Mouse (Mus musculus): ENCODE measurements around the gene Myog. TPM values are rescaled to one million over a fixed set of nuclear protein-coding genes. Genes with fewer than 3 reads are reported as not detected.

The Myog gene
- total and polyA plus RNA-seq, 3 experiments, result not detected

GRCm38 (mm10) chr1:134333371-134334110, 43.8 kb downstream of the Myog start:
- TF ChIP-seq POLR2AphosphoS5 (IDR thresholded peaks at IDR 0.05; ENCODE audit: insufficient replicate concordance, low read depth, low read length) (no peak), GATA2 (IDR thresholded peaks at IDR 0.05; ENCODE audit: borderline replicate concordance, low read depth, low read length) (no peak), CTCF (IDR thresholded peaks at IDR 0.05; ENCODE audit: low read depth, low read length) (no peak), GATA1 (IDR thresholded peaks at IDR 0.05; ENCODE audit: borderline replicate concordance, low read length) (no peak), TAL1 (conservative IDR thresholded peaks at IDR 0.05; ENCODE audit: low read depth, low read length) (no peak)

GRCm38 (mm10) chr1:134334111-134334827, 44.5 kb downstream of the Myog start:
- Histone ChIP-seq H3K36me3 (replicated peaks) (no peaks in the 10 kb centered on the region), H3K27me3 (ENCODE audit: insufficient read depth, low read length) (peaks cover 46% of the 10 kb centered on the region), H3K4me1 (ENCODE audit: insufficient read depth, low read depth, low read length) (peaks cover 11% of the 10 kb centered on the region), H3K4me3 (ENCODE audit: low read depth, low read length) (no peak overlapping the region), H3K9me3 (replicated peaks) (no peaks in the 10 kb centered on the region)
- DNase-seq (ENCODE audit: low spot score) (no peak), ATAC-seq (ENCODE audit: extremely low read depth, insufficient number of reproducible peaks, low FRiP score, poor library complexity, severe bottlenecking) (no peak)
- TF ChIP-seq GATA2 (IDR thresholded peaks at IDR 0.05; ENCODE audit: borderline replicate concordance, low read depth, low read length) (no peak), CTCF (IDR thresholded peaks at IDR 0.05; ENCODE audit: low read depth, low read length) (no peak), POLR2AphosphoS5 (IDR thresholded peaks at IDR 0.05; ENCODE audit: insufficient replicate concordance, low read depth, low read length) (no peak), TAL1 (conservative IDR thresholded peaks at IDR 0.05; ENCODE audit: low read depth, low read length) (no peak), GATA1 (IDR thresholded peaks at IDR 0.05; ENCODE audit: borderline replicate concordance, low read length) (no peak)

More at GRCm38 (mm10) chr1:134333371-134334110, 43.8 kb downstream of the Myog start:
- DNase-seq (ENCODE audit: low spot score) (no peak), ATAC-seq (ENCODE audit: extremely low read depth, insufficient number of reproducible peaks, low FRiP score, poor library complexity, severe bottlenecking) (no peak)
- Histone ChIP-seq H3K36me3 (replicated peaks) (no peaks in the 10 kb centered on the region), H3K27me3 (ENCODE audit: insufficient read depth, low read length) (peaks cover 53% of the 10 kb centered on the region), H3K4me3 (ENCODE audit: low read depth, low read length) (no peak overlapping the region), H3K4me1 (ENCODE audit: insufficient read depth, low read depth, low read length) (peaks cover 11% of the 10 kb centered on the region), H3K9me3 (replicated peaks) (no peaks in the 10 kb centered on the region)

- ATAC-seq (ENCODE audit: extremely low read depth, insufficient number of reproducible peaks, low FRiP score, poor library complexity, severe bottlenecking) (no peak), DNase-seq (ENCODE audit: low spot score) (no peak)
- TF ChIP-seq GATA1 (IDR thresholded peaks at IDR 0.05; ENCODE audit: borderline replicate concordance, low read length) (no peak), TAL1 (conservative IDR thresholded peaks at IDR 0.05; ENCODE audit: low read depth, low read length) (no peak), POLR2AphosphoS5 (IDR thresholded peaks at IDR 0.05; ENCODE audit: insufficient replicate concordance, low read depth, low read length) (no peak), CTCF (IDR thresholded peaks at IDR 0.05; ENCODE audit: low read depth, low read length) (no peak), GATA2 (IDR thresholded peaks at IDR 0.05; ENCODE audit: borderline replicate concordance, low read depth, low read length) (no peak)
- Histone ChIP-seq H3K4me1 (ENCODE audit: insufficient read depth, low read depth, low read length) (peaks cover 11% of the 10 kb centered on the region), H3K27me3 (ENCODE audit: insufficient read depth, low read length) (peaks cover 39% of the 10 kb centered on the region), H3K4me3 (ENCODE audit: low read depth, low read length) (no peak overlapping the region), H3K9me3 (replicated peaks) (no peaks in the 10 kb centered on the region), H3K36me3 (replicated peaks) (no peaks in the 10 kb centered on the region)
These were observed 45.6 kb downstream of the Myog start for GRCm38 (mm10) chr1:134335211-134335923.

DNA sequence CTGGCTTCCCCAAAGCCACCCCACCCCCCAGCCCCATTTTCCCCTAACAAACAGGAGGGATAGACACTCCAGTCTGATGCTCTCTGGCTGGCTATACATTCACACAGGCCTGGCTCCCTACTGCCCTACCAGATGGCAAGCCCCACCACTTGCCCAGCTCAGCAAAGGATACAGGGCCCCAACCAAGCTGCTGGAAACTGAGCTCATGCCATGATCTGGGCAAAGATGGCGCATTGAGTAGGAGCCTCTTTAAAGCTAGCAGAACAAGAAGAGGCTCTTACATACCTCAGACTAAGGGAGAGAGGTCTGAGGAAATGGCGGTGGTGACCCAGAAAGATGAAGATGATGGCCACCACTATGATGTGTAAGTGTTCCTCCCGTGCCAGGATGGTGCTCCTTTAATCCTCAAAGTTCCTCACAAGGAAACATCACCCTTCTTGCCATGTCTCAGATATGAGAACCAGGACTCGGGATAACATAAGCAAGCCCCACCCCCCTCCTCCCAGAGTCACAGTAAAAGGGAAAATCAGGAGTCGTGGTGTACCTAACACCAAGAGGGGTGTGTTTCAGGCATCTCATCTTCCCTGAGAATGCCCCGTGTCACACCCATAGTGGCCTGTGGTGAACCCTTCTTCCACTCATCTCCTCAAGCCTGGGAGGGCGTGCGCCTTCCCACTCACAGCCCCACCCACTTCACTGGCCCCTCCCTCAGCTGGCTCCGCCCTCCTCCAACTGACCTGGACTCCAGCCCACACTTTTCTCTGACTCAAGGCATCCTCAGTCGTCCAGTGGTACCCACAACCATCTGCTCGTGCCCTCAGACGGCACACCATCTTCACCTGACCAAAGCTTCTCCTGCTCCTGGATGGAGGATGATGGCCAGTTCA, 46.4 kb downstream of the Myog start:
- ATAC-seq (ENCODE audit: extremely low read depth, insufficient number of reproducible peaks, low FRiP score, poor library complexity, severe bottlenecking) (no peak), DNase-seq (ENCODE audit: low spot score) (no peak)
- Histone ChIP-seq H3K4me1 (ENCODE audit: insufficient read depth, low read depth, low read length) (peaks cover 11% of the 10 kb centered on the region), H3K36me3 (replicated peaks) (no peaks in the 10 kb centered on the region), H3K27me3 (ENCODE audit: insufficient read depth, low read length) (peaks cover 36% of the 10 kb centered on the region), H3K4me3 (ENCODE audit: low read depth, low read length) (no peak overlapping the region), H3K9me3 (replicated peaks) (no peaks in the 10 kb centered on the region)
- TF ChIP-seq POLR2AphosphoS5 (IDR thresholded peaks at IDR 0.05; ENCODE audit: insufficient replicate concordance, low read depth, low read length), result no peak
- no peak for TF ChIP-seq GATA2 (IDR thresholded peaks at IDR 0.05; ENCODE audit: borderline replicate concordance, low read depth, low read length)
- TF ChIP-seq GATA1 (IDR thresholded peaks at IDR 0.05; ENCODE audit: borderline replicate concordance, low read length), result no peak
- no peak for TF ChIP-seq TAL1 (conservative IDR thresholded peaks at IDR 0.05; ENCODE audit: low read depth, low read length)
- TF ChIP-seq CTCF (IDR thresholded peaks at IDR 0.05; ENCODE audit: low read depth, low read length), result no peak

GRCm38 (mm10) chr1:134336958-134337710, 47.3 kb downstream of the Myog start:
- no peaks in the 10 kb centered on the region for H3K36me3 ChIP-seq (replicated peaks)
- peaks cover 39% of the 10 kb centered on the region for H3K27me3 ChIP-seq (ENCODE audit: insufficient read depth, low read length)
- DNase-seq (ENCODE audit: low spot score) (no peak), ATAC-seq (ENCODE audit: extremely low read depth, insufficient number of reproducible peaks, low FRiP score, poor library complexity, severe bottlenecking) (no peak)
- no peaks in the 10 kb centered on the region for H3K9me3 ChIP-seq (replicated peaks)
- no peak for TF ChIP-seq GATA1 (IDR thresholded peaks at IDR 0.05; ENCODE audit: borderline replicate concordance, low read length)
- no peak for TF ChIP-seq POLR2AphosphoS5 (IDR thresholded peaks at IDR 0.05; ENCODE audit: insufficient replicate concordance, low read depth, low read length)
- TF ChIP-seq TAL1 (conservative IDR thresholded peaks at IDR 0.05; ENCODE audit: low read depth, low read length), result no peak
- TF ChIP-seq CTCF (IDR thresholded peaks at IDR 0.05; ENCODE audit: low read depth, low read length), result no peak
- TF ChIP-seq GATA2 (IDR thresholded peaks at IDR 0.05; ENCODE audit: borderline replicate concordance, low read depth, low read length), result no peak
- peaks cover 10% of the 10 kb centered on the region for H3K4me1 ChIP-seq (ENCODE audit: insufficient read depth, low read depth, low read length)
- H3K4me3 ChIP-seq (ENCODE audit: low read depth, low read length), result no peak overlapping the region

All from G1E (cell line).